Mouse (Mus musculus) brain, adult 2 months (tissue): Measurements from ENCODE around the gene Pcbp3.

Experiments used
- DNase-seq: peaks from one replicate; pipeline ENCODE4 v3.0.0; 2011; ENCODE audit warnings: low read depth, low spot score

Gene Pcbp3

DNA sequence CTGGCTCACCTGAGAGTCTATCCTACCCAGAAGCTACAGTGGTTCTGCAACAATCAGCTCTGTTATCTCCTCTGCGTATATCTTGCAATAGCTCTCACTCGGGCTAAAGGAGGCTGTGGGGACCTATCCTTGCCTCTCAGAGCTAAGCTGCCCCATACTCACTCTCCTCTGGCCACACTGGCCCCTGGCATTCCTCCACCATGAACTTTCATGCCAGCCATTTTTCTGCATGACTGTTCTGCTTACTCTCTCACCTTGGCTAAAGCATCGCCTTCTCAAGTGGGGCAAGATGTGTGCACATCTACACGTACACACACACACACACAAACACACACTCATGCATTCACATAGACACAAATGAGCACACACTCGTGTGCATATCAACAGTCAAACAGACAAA is 115.2 kb downstream of the Pcbp3 start:
- no peak for DNase-seq

DNA sequence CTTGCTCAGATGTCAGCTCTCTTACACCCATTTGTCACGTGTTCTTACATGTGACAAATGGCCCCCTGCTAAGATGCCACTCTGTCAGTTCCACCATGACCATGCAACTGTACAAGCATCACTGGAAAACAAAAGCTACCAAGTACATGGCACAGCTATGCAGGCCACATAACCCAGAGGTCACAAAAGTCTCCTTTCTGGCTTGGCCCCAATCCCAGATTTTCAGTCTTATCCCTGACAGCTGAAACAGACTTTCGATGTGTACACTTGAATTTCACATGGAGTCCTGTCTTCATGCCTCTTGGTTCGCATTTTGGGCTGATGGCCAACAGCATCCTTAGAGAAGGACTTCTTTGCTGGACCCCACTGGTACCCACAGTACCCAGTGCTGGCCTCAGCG is 116.8 kb downstream of the Pcbp3 start:
- no peak for DNase-seq

DNA sequence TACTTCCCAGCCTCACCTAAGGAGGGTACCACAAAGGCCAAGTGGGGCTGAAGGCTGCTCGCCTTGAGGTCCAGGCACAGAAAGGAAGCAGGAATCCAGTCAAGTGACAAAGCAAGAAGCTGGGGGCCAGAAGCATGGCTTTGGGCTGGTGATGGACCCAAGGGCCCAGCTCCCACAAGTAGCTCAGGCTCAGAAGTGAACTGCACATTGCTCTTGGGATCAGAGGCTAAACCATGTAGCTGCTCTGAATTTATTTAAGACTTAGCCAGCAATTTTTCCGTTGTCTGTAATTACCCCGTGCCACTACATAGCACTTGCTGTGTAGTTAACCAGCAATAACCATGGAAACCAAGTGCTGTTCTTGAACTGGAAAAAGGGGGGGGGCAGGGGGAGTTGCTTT is 117.3 kb downstream of the Pcbp3 start:
- DNase-seq: peak; percentile 75

DNA sequence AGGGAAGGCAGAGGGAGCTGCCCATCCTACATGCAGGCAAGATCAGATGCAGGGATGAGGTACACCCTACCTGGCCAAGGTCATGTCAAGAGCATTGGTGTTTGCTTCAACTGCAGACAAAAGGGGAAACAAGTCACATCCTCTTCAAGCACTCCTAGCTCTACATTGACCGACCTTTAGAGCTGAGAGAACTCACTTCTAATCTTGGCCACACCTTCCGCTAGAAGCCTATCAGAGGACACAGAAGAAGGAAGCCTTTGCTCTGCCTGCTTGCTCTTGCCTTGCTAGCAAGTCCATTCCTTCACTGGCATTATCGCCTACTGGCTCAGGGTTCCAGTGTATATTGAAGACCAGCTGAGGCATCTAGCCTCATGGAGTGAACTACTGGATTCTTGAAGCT is 119.6 kb downstream of the Pcbp3 start:
- DNase-seq: no peak

DNA sequence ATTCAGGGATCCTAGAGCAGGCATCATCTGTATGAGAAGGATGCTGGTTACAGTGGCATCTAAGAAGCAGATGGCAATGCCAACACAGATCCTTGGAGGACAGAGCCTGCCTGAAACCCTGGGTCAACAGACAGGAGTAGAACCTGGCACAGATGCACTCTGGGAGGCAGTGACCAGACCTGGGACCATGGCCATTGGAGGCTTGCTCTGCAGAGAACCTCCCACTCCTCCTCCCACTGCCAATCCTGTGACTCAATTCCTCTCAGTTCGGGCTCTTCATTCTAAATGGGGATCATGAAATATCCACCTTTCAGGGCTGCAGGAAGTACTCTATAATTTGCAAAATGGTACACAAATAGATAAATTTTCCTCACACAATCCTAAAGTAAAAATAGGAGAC is 120.5 kb downstream of the Pcbp3 start:
- peak; percentile 71 for DNase-seq

DNA sequence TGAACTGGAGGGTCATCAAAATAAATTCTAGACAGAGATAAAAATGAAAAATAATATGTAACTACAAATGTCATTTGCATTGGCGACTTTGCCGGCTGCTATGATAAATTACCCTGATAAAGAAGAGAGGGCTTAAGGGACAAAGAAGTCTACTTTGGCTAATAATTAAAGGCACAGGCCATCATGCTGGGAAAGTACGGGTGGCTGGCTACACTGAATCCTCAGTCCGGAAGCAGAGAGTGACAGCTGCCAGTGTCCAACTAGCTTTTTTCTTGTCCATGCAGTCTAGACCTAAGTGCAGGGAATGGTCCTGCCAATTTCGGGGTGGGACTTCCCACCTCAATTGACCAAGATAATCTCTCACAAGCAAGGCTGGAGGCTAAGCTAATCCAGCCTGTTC is 121.1 kb downstream of the Pcbp3 start:
- DNase-seq: no peak

DNA sequence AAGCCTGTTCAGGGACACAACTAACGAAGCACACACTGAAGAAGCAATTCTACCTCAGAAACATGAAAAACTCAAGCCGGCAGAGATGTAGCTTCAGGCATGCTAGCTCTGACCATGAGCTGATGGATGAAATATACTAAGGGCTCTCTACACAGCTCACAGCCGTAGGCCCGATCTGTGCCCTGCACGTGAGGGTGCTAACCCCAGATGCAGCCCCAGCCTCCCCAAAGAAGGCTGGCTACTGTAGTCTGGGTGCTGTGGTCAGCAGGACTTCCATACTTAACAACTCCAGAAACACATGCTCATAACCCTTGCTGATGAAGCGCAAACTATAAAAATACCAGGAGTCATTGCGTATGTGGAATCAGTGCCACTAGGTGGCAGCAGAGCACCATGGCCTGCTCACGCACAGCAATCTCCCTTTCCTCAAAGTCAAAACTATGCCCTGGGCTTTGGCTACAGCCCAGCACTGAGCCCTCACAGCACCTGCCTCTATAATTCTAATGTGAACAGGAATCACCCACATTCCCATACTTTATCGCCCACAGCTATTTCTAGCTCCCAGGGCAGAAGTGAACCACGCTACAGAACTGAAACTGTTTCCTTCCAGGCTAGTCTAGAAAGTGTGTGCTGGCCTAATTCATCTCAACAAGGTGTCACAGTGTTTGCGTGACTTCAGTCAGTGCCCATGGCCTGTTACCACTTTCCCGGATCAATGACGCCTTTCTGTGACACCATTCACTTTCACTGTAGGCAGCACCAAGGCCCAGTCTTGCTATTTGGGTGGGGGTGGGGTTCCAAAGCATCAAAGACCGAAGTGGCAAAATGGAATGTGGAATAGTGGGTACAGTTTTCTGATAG is 126.0 kb downstream of the Pcbp3 start:
- peak; percentile 95 for DNase-seq

DNA sequence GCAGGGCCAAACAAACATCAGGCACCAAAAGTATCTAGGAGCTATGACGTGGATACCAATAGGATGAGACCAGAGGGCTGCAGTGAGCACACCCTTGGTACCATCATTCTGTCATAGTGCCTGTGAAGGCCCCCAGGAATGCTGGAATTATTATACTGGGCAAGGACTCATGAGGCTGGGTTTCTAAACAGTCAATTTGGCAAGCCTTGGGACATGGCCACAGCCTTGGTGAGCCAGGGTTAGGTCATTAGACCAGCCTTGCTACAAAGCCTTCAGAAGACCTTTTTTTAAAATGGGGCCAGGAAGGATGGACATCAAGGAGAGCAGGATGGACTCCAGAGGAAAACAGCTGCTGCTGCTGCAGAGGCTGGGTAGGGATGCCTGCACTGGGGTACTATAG is 128.8 kb downstream of the Pcbp3 start:
- no peak for DNase-seq

DNA sequence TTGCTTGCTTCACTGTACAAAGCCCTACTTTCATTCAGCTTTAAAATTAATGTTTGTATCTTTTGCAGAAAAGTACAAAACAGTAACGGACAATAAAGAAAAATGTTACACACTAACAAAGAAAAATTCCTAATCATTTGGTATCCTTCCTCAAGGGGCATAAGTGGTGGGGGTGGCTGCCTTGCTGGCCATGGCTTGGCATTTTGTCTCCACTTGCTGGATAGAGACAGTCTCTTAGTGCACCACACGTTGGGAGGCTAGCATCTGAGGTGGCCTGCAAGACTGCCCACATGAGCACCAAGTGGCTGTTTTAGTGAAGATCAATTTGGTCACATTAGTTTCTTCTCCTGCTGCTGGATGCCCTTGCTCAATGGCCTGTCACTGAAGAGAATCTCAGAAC is 129.8 kb downstream of the Pcbp3 start:
- no peak for DNase-seq

DNA sequence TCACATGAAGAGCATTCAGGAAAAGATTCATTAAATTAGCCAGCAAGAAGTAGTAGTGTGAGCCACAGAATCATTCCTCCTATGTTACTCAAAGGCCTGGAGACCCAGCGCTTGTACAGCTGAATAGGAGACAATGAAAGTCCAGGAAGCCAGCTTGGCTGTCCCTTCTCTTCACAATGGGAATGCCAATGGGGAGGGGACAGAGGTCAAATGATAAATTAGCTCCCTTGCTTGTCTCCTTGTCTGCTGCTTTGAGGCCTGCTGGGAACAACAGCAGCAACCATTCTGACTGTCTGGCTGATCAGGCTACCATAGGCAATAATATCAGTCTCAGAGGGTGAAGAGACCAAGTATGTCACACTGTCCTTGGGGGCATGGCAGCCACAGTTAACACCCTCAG is 130.5 kb downstream of the Pcbp3 start:
- DNase-seq: no peak

DNA sequence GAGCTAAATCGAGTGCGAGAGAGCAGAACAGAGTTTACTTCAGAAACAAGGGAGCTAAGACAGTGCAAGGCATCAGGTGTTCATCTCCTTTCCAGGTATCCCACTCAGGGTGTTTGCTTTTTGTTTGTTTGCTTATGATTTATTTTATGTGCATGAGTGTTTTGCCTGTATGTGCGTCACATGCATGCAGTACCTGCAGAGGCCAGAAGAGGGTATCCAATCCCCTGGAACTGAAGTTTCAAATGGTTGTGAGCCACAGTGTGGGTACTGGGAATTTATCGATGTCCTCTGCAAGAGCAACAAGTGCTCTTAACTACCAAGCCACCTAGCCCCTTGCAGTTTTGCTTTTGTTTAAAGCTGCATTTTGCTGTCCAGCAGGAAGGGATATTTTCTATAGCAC is 132.8 kb downstream of the Pcbp3 start:
- no peak for DNase-seq

DNA sequence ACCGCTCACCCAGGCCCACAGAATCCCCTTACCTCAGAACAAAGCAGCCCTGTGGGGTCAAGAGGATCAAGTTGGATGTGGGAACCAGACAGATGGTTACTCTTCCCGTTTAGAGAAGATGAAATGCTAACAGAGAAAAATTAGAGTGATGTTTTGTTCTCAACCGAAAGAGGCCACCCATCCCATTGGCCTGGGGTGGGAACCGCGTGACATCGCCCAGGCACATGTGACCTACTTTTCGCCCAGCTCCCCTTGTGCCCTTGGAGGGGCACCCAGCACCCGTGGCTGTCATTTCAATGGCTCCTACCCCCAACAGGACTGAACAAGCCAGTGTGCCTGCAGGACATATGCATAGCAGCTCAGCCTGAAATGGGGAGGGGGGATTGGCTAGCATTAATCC is 139.0 kb downstream of the Pcbp3 start:
- DNase-seq: no peak

DNA sequence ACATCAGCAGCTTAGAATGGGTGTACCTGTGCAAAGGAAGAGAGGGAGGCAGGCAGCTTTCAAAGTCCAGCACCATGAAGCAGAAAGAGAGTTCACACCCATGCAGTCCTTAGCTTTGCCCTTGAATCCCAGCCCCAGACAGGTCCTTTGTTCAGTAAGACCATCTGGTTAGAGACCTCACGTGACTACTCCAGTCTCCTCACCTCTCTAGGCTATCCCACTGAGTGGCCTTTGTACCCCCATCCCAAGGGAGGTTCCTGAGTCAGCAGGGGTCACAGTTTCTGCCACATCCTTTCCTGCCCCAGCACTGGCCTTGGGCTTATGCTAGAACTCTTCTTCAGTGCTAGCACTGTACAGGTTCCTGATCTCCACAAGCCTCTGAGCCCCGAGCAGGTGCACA is 142.4 kb downstream of the Pcbp3 start:
- DNase-seq: no peak

DNA sequence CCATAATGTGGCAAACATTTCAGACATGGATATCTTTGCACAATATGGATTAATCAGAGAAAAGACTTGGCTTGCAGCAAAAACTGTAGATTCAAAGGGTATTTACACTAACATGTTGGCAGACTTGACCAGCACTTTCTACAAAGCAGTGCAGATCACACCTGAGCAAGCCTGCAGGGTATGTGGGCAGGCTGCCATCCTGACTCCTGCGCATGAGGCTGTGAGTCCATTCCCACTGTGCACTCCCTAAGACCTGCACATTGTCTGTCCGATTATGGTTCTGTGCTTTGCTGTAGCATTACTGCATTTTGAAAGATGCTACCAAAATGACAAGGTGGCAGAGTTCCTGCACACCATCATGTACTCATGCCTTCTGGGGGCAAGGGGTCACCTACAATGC is 143.3 kb downstream of the Pcbp3 start:
- peak; percentile 82 for DNase-seq

DNA sequence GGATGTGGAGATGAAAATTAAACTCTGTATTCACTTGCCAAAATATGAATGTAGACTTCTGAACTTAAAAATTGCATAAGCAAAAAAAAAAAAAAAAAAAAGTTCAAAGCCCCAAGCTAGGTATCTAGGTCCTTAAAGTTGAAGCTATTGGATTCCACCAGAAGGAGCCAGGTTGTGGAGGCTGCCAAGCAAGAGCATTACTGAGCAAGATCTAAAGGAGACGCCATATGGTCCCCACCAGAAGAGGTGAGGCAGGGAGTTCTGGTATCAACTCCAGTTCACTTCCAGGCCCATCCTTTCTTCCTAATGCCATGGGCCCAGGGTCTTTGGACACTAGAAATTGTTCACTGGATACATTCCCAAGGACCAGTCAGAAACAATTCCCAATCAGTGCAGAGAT is 144.8 kb downstream of the Pcbp3 start:
- DNase-seq: peak; percentile 79

DNA sequence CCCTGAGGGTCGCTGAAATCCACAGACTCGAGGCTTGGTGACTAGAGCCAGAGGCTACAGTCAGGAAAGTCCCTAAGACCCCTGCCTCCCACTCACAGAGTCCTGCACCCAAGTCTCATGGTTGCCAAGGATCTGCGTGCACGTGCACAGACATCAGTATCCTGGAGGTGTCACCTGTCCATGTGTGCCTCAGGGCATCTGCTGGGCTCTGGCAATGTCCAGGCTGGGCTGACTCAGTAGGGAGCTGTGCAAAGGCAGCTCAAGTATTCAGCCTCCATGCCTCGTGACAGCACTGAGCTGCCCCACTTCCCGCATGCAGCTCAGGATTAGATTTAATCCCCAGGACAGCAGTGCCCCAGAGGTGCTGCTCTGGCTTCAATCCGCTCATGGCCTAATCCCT is 145.3 kb downstream of the Pcbp3 start:
- peak; percentile 76 for DNase-seq

DNA sequence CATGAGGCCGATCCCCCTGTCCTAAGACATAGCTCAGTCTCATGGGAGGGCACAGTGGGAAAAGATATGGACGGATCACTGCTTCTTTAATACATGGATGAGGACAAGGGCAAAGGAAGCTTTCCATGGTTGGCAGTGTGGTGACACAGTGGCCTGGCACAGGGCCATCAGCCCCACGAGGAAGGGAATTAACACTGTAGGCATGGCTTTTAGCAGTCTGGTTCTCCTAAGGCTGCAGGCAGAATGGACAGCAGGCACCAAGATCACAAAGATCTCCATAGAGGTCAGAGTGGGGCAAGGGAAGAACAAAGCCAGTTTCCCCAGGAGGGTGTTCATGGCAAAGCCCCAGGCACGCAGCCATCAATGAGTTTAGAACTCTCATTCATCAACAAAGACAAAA is 146.2 kb downstream of the Pcbp3 start:
- DNase-seq: peak; percentile 74

DNA sequence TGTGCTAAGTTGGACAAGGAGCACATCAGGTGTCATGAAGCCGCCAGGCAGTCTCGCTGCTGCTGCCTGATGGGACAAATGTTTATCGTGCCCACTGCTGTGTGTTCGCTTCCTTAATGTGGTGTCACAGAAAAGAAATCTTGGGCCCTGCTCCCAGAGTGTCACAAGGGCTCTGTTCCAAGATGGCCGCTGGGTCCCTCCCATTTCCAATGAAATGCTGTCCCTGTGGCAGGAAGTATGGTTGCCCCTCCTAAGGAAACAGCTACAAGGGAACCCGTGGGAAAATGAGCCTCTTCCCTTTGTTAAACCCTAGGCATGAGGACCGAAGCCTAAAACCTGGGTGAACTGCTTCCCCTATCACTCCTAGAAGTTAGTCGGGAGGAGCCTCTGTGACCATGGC is 146.9 kb downstream of the Pcbp3 start:
- no peak for DNase-seq

DNA sequence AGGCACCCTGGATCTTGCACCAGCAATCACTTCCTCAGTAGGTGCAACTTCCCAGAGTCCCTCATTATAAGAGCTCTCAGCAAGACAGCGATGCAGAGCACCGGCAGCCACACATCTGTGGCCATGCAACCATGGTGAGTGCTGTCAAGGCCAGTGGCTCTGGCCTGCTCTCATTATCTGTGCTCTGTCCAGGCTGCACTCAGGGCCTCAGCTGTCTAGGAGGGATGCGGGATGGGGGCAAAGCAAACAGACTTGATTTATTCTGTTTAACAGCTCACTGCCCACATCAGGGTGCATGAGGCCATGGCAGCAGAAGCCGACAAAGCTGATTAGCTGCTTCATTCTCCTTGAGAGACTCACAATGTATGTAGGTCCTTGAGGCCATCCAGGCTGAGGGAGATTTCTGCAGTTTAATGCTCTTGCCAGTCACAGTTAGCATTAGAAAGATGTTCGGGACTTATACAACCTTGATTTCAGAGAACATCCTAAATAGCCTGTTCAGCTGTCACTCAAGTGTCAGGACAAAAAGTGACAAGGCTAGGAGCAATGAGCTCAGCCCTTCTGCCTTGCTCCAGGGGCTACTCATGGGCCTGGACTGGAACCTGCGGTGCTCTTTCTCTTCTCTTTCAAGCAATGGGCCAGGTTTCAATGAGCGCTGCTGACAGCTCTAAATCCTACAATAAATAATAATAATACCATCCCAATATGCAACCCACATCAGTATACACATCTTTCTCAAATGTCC is 151.6 kb downstream of the Pcbp3 start:
- DNase-seq: no peak

DNA sequence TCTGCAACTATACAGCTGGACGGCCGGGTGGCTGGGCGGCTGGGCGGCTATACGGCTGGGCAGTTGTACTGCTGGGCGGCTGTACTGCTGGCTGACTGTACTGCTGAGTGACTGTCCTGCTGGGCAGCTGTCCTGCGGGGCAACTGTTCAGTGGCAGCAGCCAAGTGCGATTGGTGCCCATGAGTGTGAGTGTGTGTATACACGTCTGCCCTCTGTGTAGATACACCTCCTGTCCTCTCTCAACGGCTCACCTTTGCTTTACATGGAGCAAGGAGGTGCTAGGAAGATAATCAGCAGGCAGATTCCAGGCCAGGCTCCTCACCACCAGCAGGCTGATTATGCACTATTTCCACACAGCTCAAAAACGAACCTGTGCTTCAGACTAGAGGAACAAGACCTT is 152.2 kb downstream of the Pcbp3 start:
- DNase-seq: peak; percentile 44

DNA sequence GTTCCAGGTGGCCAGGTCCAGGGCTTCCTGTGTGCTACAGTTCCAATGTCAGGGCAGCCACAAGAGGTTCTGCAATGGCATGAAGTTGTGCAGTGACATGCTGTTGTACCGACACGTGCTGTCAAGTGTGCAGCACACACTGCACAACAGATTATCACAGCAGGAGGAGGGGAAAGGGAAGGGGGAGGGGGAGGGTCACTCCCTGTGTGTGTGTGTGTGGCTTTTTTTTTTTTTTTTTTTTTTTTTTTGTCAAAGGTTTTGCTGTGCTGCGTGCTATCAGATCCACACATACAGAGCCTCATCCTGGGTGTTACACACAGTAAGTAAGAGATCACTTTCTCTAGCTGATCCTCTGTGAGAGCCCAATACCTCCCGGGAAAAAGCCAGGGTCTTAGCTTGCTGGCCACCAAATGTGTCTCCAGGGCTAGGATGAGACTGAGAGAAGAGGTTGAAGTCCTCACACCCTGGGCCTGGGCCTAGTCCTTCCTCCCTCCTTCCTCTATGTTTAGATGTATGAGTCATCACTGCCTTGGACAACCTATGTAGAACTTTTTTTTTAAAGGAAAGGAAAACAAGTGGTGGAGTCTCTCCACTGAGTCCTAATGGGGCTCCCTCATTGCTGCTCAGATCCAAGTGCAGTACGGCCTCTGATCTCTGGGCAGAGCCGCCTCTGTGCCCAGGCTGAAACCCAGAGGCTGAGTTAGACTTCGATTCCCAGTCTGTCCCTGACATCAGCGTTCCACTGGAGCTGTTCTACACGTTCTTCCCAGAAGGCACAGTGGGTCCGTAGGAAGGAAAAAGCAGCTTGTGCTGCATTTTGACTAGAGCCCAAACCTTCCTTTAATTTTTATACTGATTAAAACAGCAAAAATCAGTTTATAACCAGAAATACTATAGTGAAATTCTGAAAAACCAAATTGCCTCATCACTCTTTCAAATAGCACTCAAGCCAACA is 153.0 kb downstream of the Pcbp3 start:
- DNase-seq: peak; percentile 61

DNA sequence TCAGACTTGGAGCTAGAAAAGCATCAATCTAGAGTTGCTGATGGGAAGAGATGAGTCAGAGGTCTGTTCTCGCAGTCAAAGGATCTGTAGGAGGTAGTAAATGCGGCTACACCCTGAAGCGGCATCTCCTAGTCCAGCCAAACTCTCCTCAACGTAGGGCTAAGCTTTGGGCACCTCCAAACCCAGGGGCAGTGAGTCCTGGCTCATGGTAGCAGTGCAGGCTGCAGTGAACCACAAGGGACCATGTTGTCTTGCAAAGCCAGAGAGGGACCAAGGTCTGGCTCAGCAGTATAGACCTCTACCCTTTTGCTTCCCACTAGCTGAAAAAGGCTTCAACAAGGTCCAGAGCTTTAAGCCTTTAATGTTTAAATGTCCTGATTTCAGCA is 159.2 kb downstream of the Pcbp3 start:
- DNase-seq: no peak
